8 mouse cellular contexts compared by ENCODE assay signal in the genomic region with DNA sequence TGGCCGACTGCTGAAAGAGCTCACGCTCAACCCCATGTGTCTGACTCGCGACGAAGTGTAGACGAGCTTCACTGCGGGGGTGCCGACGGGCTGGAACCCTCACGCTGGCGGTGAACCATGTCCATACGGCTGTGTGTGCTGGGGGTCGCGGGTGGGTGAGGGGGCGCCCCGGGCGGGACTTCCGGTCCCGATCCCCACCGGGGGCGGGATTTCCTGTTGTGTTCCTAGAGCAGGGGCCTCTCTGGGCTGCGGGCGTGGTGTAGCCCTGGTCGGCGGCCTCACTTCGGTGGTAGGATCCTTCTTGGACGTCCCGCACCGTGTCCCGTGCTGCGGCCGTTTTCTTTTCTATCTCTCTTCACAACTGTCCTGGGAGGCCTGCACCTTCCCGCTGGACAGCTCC. TPM values are rescaled to one million over a fixed set of nuclear protein-coding genes. Genes with fewer than 3 reads are reported as not detected.
A peak's percentile ranks its signal among the peaks of the same experiment; 100 is the strongest.
DNase-seq lines count a peak whose midpoint lies in the region; ATAC-seq and TF ChIP-seq lines count a peak whose summit lies in the region.

No protein-coding gene starts in this region.

- no peak for TF ChIP-seq EP300 in MEL (IDR thresholded peaks at IDR 0.05; ENCODE audit: low read depth in 1 of 2, low read length in 2 of 2)
- TF ChIP-seq EP300 in heart, postnatal 0 days (IDR thresholded peaks at IDR 0.05; ENCODE audit: low read depth): no peak; the same call in 1 of the 2 replicates

- peaks cover 0 to 15% of the 10 kb centered on the region in 2 experiments; a peak in 2 of 4 replicates for H3K4me1 ChIP-seq in MEL (ENCODE audit: control insufficient read depth in 1 of 2, insufficient read depth in 2 of 2, low read length in 2 of 2)
- H3K4me1 ChIP-seq in embryonic facial prominence, embryonic 11.5 days (ENCODE audit: control insufficient read depth, insufficient read depth, low read length): peaks cover 10% of the 10 kb centered on the region
- H3K4me1 ChIP-seq in heart, postnatal 0 days (ENCODE audit: control insufficient read depth, insufficient read depth): peaks cover 25% of the 10 kb centered on the region

- DNase-seq in 416B (ENCODE audit: low read depth) (peak; percentile 79), MEL (ENCODE audit: low read depth, low spot score) (peak; percentile 83)
- DNase-seq in embryonic facial prominence, embryonic 11.5 days (ENCODE audit: low spot score): peak; percentile 91
- peak; percentile 63 for DNase-seq in heart, postnatal 0 days (ENCODE audit: low spot score)
- peak; percentile 69 to 80 for DNase-seq in layer of hippocampus, postnatal 10 days (ENCODE audit: low spot score in 2 of 2)
- DNase-seq in lung, postnatal 36 days: peak; percentile 80
- DNase-seq in right cerebral cortex, postnatal 4 days: peak; percentile 83

- 0% methylated on average over 33 of the region's 33 CpGs for WGBS in embryonic facial prominence, embryonic 11.5 days
- WGBS in heart, postnatal 0 days: 0% methylated on average over 32 of the region's 33 CpGs

- H3K27ac ChIP-seq in MEL (ENCODE audit: control insufficient read depth, low read depth, low read length): peak overlapping the region; percentile 93
- H3K27ac ChIP-seq in embryonic facial prominence, embryonic 11.5 days (replicated peaks; ENCODE audit: low read depth, low read length): peak overlapping the region; percentile 88
- H3K27ac ChIP-seq in heart, postnatal 0 days (ENCODE audit: low read depth): peak overlapping the region; percentile 98

- no peaks in the 10 kb centered on the region for H3K27me3 ChIP-seq in MEL (ENCODE audit: control insufficient read depth in 1 of 2, insufficient read depth in 2 of 2, low read length in 2 of 2)
- no peaks in the 10 kb centered on the region for H3K27me3 ChIP-seq in embryonic facial prominence, embryonic 11.5 days (ENCODE audit: control insufficient read depth, insufficient read depth, low read length)
- no peaks in the 10 kb centered on the region for H3K27me3 ChIP-seq in heart, postnatal 0 days (ENCODE audit: control insufficient read depth, insufficient read depth, low read length)

- no peak for TF ChIP-seq CTCF in MEL (IDR thresholded peaks at IDR 0.05 in 2 of 3, conservative IDR thresholded peaks at IDR 0.05 in 1 of 3; ENCODE audit: control insufficient read depth in 1 of 3, insufficient read depth in 1 of 3, low read depth in 2 of 3, low read length in 3 of 3, poor library complexity in 1 of 3, severe bottlenecking in 1 of 3)
- TF ChIP-seq CTCF in heart, postnatal 0 days (IDR thresholded peaks at IDR 0.05; ENCODE audit: low read depth): no peak

- H3K36me3 ChIP-seq in MEL (ENCODE audit: control insufficient read depth in 1 of 2, insufficient read depth in 2 of 2, low read length in 2 of 2): peaks cover 0 to 7% of the 10 kb centered on the region in 2 experiments; a peak in 1 of 4 replicates
- no peaks in the 10 kb centered on the region; the same call in none of the 2 replicates for H3K36me3 ChIP-seq in embryonic facial prominence, embryonic 11.5 days (replicated peaks; ENCODE audit: control insufficient read depth, insufficient read depth, low read depth, low read length)
- H3K36me3 ChIP-seq in heart, postnatal 0 days (replicated peaks; ENCODE audit: control insufficient read depth, insufficient read depth, low read length): peaks cover 23% of the 10 kb centered on the region

- peak overlapping the region; percentile 96 for H3K9ac ChIP-seq in MEL (ENCODE audit: control insufficient read depth, low read depth, low read length, poor library complexity, severe bottlenecking)
- peak overlapping the region; percentile 81 for H3K9ac ChIP-seq in embryonic facial prominence, embryonic 11.5 days (replicated peaks; ENCODE audit: low read length)
- H3K9ac ChIP-seq in heart, postnatal 0 days (replicated peaks; ENCODE audit: low read depth, low read length): peak overlapping the region; percentile 83

- H3K79me2 ChIP-seq in MEL (ENCODE audit: control insufficient read depth, insufficient read depth, low read length, poor library complexity): peaks cover 28% of the 10 kb centered on the region

- H3K9me3 ChIP-seq in MEL (replicated peaks; ENCODE audit: insufficient read depth, low read length): no peaks in the 10 kb centered on the region
- H3K9me3 ChIP-seq in embryonic facial prominence, embryonic 11.5 days (replicated peaks; ENCODE audit: control insufficient read depth, low read length): no peaks in the 10 kb centered on the region
- H3K9me3 ChIP-seq in heart, postnatal 0 days (replicated peaks; ENCODE audit: control insufficient read depth, low read length): no peaks in the 10 kb centered on the region

- H3K4me2 ChIP-seq in embryonic facial prominence, embryonic 11.5 days (ENCODE audit: low read depth, low read length): peak overlapping the region; percentile 62
- H3K4me2 ChIP-seq in heart, postnatal 0 days (ENCODE audit: low read depth, low read length): peak overlapping the region; percentile 82

- TF ChIP-seq POLR2A in MEL (IDR thresholded peaks at IDR 0.05; ENCODE audit: control insufficient read depth in 1 of 2, insufficient read depth in 1 of 2, low read depth in 1 of 2, low read length in 2 of 2, poor library complexity in 1 of 2): peak in 1 of 2 experiments; percentile 24; a peak in 2 of 4 replicates

- peak overlapping the region; percentile 61 to 96 for H3K4me3 ChIP-seq in MEL (ENCODE audit: control insufficient read depth in 1 of 2, insufficient read depth in 1 of 2, low read depth in 2 of 2, low read length in 2 of 2)
- peak overlapping the region; percentile 69 for H3K4me3 ChIP-seq in embryonic facial prominence, embryonic 11.5 days (ENCODE audit: low read depth, low read length)
- H3K4me3 ChIP-seq in heart, postnatal 0 days (ENCODE audit: low read depth, low read length): peak overlapping the region; percentile 81

- ATAC-seq in embryonic facial prominence, embryonic 11.5 days (replicated peaks; ENCODE audit: insufficient number of reproducible peaks, low FRiP score, low TSS enrichment, low read depth): peak; percentile 22
- ATAC-seq in heart, postnatal 0 days (ENCODE audit: insufficient read depth, low read depth): peak; percentile 15
- no peak for ATAC-seq in activated CD4-positive, CD25-positive, alpha-beta regulatory T cell, adult 4 months

- no peak for TF ChIP-seq RAD21 in MEL (IDR thresholded peaks at IDR 0.05; ENCODE audit: low read depth, low read length)

RNA-seq across cellular contexts. Expression of gene Tbc1d17, which starts 1.3 kb away (rescaled TPM):
- 16.7 and 16.9 TPM in 2 replicates for total RNA-seq in MEL (2012; rRNA removed)
- 10 to 100 TPM in 1 of 2 experiments, not detected in 1; 29.5 TPM for polyA plus RNA-seq in MEL (2012; ENCODE audit: insufficient read depth in 1 of 2, insufficient read length in 2 of 2, low read depth in 1 of 2, low replicate concordance in 2 of 2, missing spikeins in 1 of 2)
- polyA plus RNA-seq in embryonic facial prominence, embryonic 11.5 days (2014; fragmentation: Nextera tagmentation; extraction: Ambion mirVana): 55.1 and 75.1 TPM in 2 replicates
- 43.5 and 101 TPM in 2 replicates for total RNA-seq in heart, postnatal 0 days (2014; rRNA removed; ENCODE audit: low replicate concordance)
- 51.7 and 57.5 TPM in 2 replicates for polyA plus RNA-seq in heart, postnatal 0 days (2015; fragmentation: Nextera tagmentation; extraction: Ambion mirVana)
- total RNA-seq in layer of hippocampus, postnatal 10 days (2021): 10 to 100 TPM; 41.2 to 53.3 TPM
- 10 to 100 TPM; 41.0 to 63.7 TPM for polyA plus RNA-seq in activated CD4-positive, CD25-positive, alpha-beta regulatory T cell, adult 4 months (2017; shearing (Covaris generic))

RNA-seq across cellular contexts. Expression of gene Akt1s1, which starts 1.4 kb away (rescaled TPM):
- 32.0 and 37.3 TPM in 2 replicates for total RNA-seq in MEL (2012; rRNA removed)
- 10 to 100 TPM in 1 of 2 experiments, not detected in 1; 71.8 TPM for polyA plus RNA-seq in MEL (2012; ENCODE audit: insufficient read depth in 1 of 2, insufficient read length in 2 of 2, low read depth in 1 of 2, low replicate concordance in 2 of 2, missing spikeins in 1 of 2)
- polyA plus RNA-seq in embryonic facial prominence, embryonic 11.5 days (2014; fragmentation: Nextera tagmentation; extraction: Ambion mirVana): 32.4 and 42.5 TPM in 2 replicates
- 81.8 and 137 TPM in 2 replicates for total RNA-seq in heart, postnatal 0 days (2014; rRNA removed; ENCODE audit: low replicate concordance)
- 91.3 and 91.8 TPM in 2 replicates for polyA plus RNA-seq in heart, postnatal 0 days (2015; fragmentation: Nextera tagmentation; extraction: Ambion mirVana)
- 10 to 100 TPM; 85.8 to 95.5 TPM for total RNA-seq in layer of hippocampus, postnatal 10 days (2021)
- polyA plus RNA-seq in activated CD4-positive, CD25-positive, alpha-beta regulatory T cell, adult 4 months (2017; shearing (Covaris generic)): 1 to 10 TPM; 3.0 to 4.7 TPM

RNA-seq across cellular contexts. Expression of gene Pnkp, which starts 6.8 kb away (rescaled TPM):
- 39.3 and 49.9 TPM in 2 replicates for total RNA-seq in MEL (2012; rRNA removed)
- 10 to 100 TPM in 1 of 2 experiments, not detected in 1; 45.6 TPM for polyA plus RNA-seq in MEL (2012; ENCODE audit: insufficient read depth in 1 of 2, insufficient read length in 2 of 2, low read depth in 1 of 2, low replicate concordance in 2 of 2, missing spikeins in 1 of 2)
- polyA plus RNA-seq in embryonic facial prominence, embryonic 11.5 days (2014; fragmentation: Nextera tagmentation; extraction: Ambion mirVana): 21.6 and 25.3 TPM in 2 replicates
- 43.6 and 45.9 TPM in 2 replicates for total RNA-seq in heart, postnatal 0 days (2014; rRNA removed; ENCODE audit: low replicate concordance)
- polyA plus RNA-seq in heart, postnatal 0 days (2015; fragmentation: Nextera tagmentation; extraction: Ambion mirVana): 24.5 and 27.2 TPM in 2 replicates
- 10 to 100 TPM; 32.6 to 38.4 TPM for total RNA-seq in layer of hippocampus, postnatal 10 days (2021)
- 10 to 100 TPM; 41.4 to 48.8 TPM for polyA plus RNA-seq in activated CD4-positive, CD25-positive, alpha-beta regulatory T cell, adult 4 months (2017; shearing (Covaris generic))

RNA-seq across cellular contexts. Expression of gene Ptov1, which starts 19.4 kb away (rescaled TPM):
- total RNA-seq in MEL (2012; rRNA removed): 44.1 and 46.4 TPM in 2 replicates
- polyA plus RNA-seq in MEL (2012; ENCODE audit: insufficient read depth in 1 of 2, insufficient read length in 2 of 2, low read depth in 1 of 2, low replicate concordance in 2 of 2, missing spikeins in 1 of 2): 100 to 1,000 TPM in 1 of 2 experiments, not detected in 1; 168 TPM
- polyA plus RNA-seq in embryonic facial prominence, embryonic 11.5 days (2014; fragmentation: Nextera tagmentation; extraction: Ambion mirVana): 350 and 370 TPM in 2 replicates
- 335 and 364 TPM in 2 replicates for total RNA-seq in heart, postnatal 0 days (2014; rRNA removed; ENCODE audit: low replicate concordance)
- polyA plus RNA-seq in heart, postnatal 0 days (2015; fragmentation: Nextera tagmentation; extraction: Ambion mirVana): 246 and 248 TPM in 2 replicates
- total RNA-seq in layer of hippocampus, postnatal 10 days (2021): 100 to 1,000 TPM; 278 to 304 TPM
- 1 to 10 TPM; 1.3 to 2.3 TPM for polyA plus RNA-seq in activated CD4-positive, CD25-positive, alpha-beta regulatory T cell, adult 4 months (2017; shearing (Covaris generic))

RNA-seq across cellular contexts. Expression of gene Atf5, which starts 33.7 kb away (rescaled TPM):
- 17.6 and 19.6 TPM in 2 replicates for total RNA-seq in MEL (2012; rRNA removed)
- 10 to 100 TPM in 1 of 2 experiments, not detected in 1; 95.5 TPM for polyA plus RNA-seq in MEL (2012; ENCODE audit: insufficient read depth in 1 of 2, insufficient read length in 2 of 2, low read depth in 1 of 2, low replicate concordance in 2 of 2, missing spikeins in 1 of 2)
- polyA plus RNA-seq in embryonic facial prominence, embryonic 11.5 days (2014; fragmentation: Nextera tagmentation; extraction: Ambion mirVana): 2.9 and 3.1 TPM in 2 replicates
- total RNA-seq in heart, postnatal 0 days (2014; rRNA removed; ENCODE audit: low replicate concordance): 5.6 and 16.0 TPM in 2 replicates
- polyA plus RNA-seq in heart, postnatal 0 days (2015; fragmentation: Nextera tagmentation; extraction: Ambion mirVana): 3.0 and 3.5 TPM in 2 replicates
- total RNA-seq in layer of hippocampus, postnatal 10 days (2021): 10 to 100 TPM; 28.0 to 29.1 TPM
- 1 to 10 TPM in 1 of 2 experiments, not detected in 1; 1.1 TPM for polyA plus RNA-seq in activated CD4-positive, CD25-positive, alpha-beta regulatory T cell, adult 4 months (2017; shearing (Covaris generic))
